Mouse (Mus musculus) bone marrow, adult 2 months (tissue): Measurements from ENCODE around the gene 4930544D05Rik.

Source experiments
- CTCF ChIP-seq: fragments of 200-500 bp; IDR thresholded peaks from 2 replicates; pipeline ENCODE4 v1.5.1; 2011; ENCODE audit warnings: low read length, control low read depth; ENCODE audit not compliant: control insufficient read depth, insufficient read depth
- POLR2A ChIP-seq: fragments of 200-500 bp; IDR thresholded peaks from 2 replicates; pipeline ENCODE4 v1.6.1; 2011; ENCODE audit warnings: low read depth, mild to moderate bottlenecking, control low read depth, low read length, borderline replicate concordance; ENCODE audit not compliant: control insufficient read depth

- TF ChIP-seq CTCF (0 out of 2 replicates have a peak, but pooled peaks have one; percentile 4), POLR2A (no peak)
Measured at GRCm38 (mm10) chr11:70610752-70611151, 4.9 kb upstream of the 4930544D05Rik start.
